Mouse (Mus musculus): ENCODE data around the gene Rsrc1.
A peak's percentile ranks its signal among the peaks of the same experiment; 100 is the strongest.
"Not testable (repeated sequence)": the region's sequence is repeated elsewhere in the genome, so short reads cannot be mapped to it uniquely, and the experiment has no call there.

Gene Rsrc1

GRCm38 (mm10) chr3:66985539-66986286 lies 4.5 kb downstream of the Rsrc1 start:
- DNase-seq = peak; percentile 84 to 90

GRCm38 (mm10) chr3:66986287-66986560 lies 5.0 kb downstream of the Rsrc1 start:
- DNase-seq = no peak

- no peak for DNase-seq
Observed at GRCm38 (mm10) chr3:66996820-66997219, 15.6 kb downstream of the Rsrc1 start.

- no peak for DNase-seq
Observed at GRCm38 (mm10) chr3:67036387-67037062, 55.3 kb downstream of the Rsrc1 start.

- no peak for DNase-seq
Observed at GRCm38 (mm10) chr3:67059755-67060154, 78.6 kb downstream of the Rsrc1 start.

- no peak for DNase-seq
Observed at GRCm38 (mm10) chr3:67070575-67071488, 89.6 kb downstream of the Rsrc1 start.

- DNase-seq = not testable (repeated sequence)
Observed at GRCm38 (mm10) chr3:67073653-67074052, 92.5 kb downstream of the Rsrc1 start.

GRCm38 (mm10) chr3:67075484-67075883 lies 94.3 kb downstream of the Rsrc1 start:
- no peak for DNase-seq

- no peak for DNase-seq
Observed at GRCm38 (mm10) chr3:67084742-67085141, 103.6 kb downstream of the Rsrc1 start.

- DNase-seq = no peak
Observed at GRCm38 (mm10) chr3:67108428-67108827, 127.2 kb downstream of the Rsrc1 start.

- DNase-seq = no peak
Observed at GRCm38 (mm10) chr3:67116317-67116716, 135.1 kb downstream of the Rsrc1 start.

- DNase-seq = no peak
Observed at GRCm38 (mm10) chr3:67132521-67132920, 151.3 kb downstream of the Rsrc1 start.

- no peak for DNase-seq
Observed at GRCm38 (mm10) chr3:67135749-67136375, 154.7 kb downstream of the Rsrc1 start.

GRCm38 (mm10) chr3:67144952-67145351 lies 163.8 kb downstream of the Rsrc1 start:
- no peak for DNase-seq

GRCm38 (mm10) chr3:67146280-67146679 lies 165.1 kb downstream of the Rsrc1 start:
- DNase-seq = no peak

GRCm38 (mm10) chr3:67147246-67147645 lies 166.1 kb downstream of the Rsrc1 start:
- no peak for DNase-seq

GRCm38 (mm10) chr3:67197179-67197578 lies 216.0 kb downstream of the Rsrc1 start:
- no peak for DNase-seq

GRCm38 (mm10) chr3:67213047-67213457 lies 231.9 kb downstream of the Rsrc1 start:
- no peak for DNase-seq

- no peak for DNase-seq
Observed at GRCm38 (mm10) chr3:67232617-67233241, 251.5 kb downstream of the Rsrc1 start.

- not testable (repeated sequence) for DNase-seq
Observed at GRCm38 (mm10) chr3:67242451-67242850, 261.3 kb downstream of the Rsrc1 start.

- no peak for DNase-seq
Observed at GRCm38 (mm10) chr3:67267448-67267847, 286.3 kb downstream of the Rsrc1 start.

GRCm38 (mm10) chr3:67279781-67280180 lies 298.6 kb downstream of the Rsrc1 start:
- no peak for DNase-seq

GRCm38 (mm10) chr3:67280247-67280646 lies 299.1 kb downstream of the Rsrc1 start:
- no peak for DNase-seq

All from kidney, postnatal 4 days (tissue).